Mouse (Mus musculus): ENCODE results near the gene Hhex. TPM values are rescaled to one million over a fixed set of nuclear protein-coding genes. Genes with fewer than 3 reads are reported as not detected.

Hhex gene
- polyA plus RNA-seq, 1 experiment from 2014 or later, result 6.6 TPM

Other genes with a start within 250 kb of the Hhex start
- gene March5, start 227.3 kb upstream of the Hhex start, polyA plus RNA-seq (2016; fragmentation: Nextera tagmentation; extraction: Ambion mirVana), result 112 and 116 TPM in 2 replicates
- gene Cpeb3, start 226.2 kb upstream of the Hhex start, polyA plus RNA-seq (2016; fragmentation: Nextera tagmentation; extraction: Ambion mirVana), result 0.87 and 2.9 TPM in 2 replicates
- 46.1 and 56.8 TPM in 2 replicates for gene Ide, start 97.0 kb upstream of the Hhex start, polyA plus RNA-seq (2016; fragmentation: Nextera tagmentation; extraction: Ambion mirVana)
- 60.1 and 80.2 TPM in 2 replicates for gene Kif11, start 58.4 kb upstream of the Hhex start, polyA plus RNA-seq (2016; fragmentation: Nextera tagmentation; extraction: Ambion mirVana)
- gene Exoc6, start 115.6 kb downstream of the Hhex start, polyA plus RNA-seq (2016; fragmentation: Nextera tagmentation; extraction: Ambion mirVana), result 6.7 and 9.2 TPM in 2 replicates

Data from hindbrain, embryonic 10.5 days (tissue).